Mouse (Mus musculus) MEL (cell line): ENCODE measurements around the gene Cd164l2. TPM values are rescaled to one million over a fixed set of nuclear protein-coding genes. Genes with fewer than 3 reads are reported as not detected.

Source experiments
- DNase-seq: peaks from one replicate; pipeline ENCODE4 v3.0.0; 2011; ENCODE audit warnings: low read depth, low spot score
- H3K27ac ChIP-seq: 2 replicates; pipeline ENCODE4 v1.5.1; 2012; ENCODE audit warnings: low read depth, mild to moderate bottlenecking, control low read depth, low read length, moderate library complexity; ENCODE audit not compliant: control insufficient read depth
- H3K27me3 ChIP-seq, 2 experiments: fragments of 150-350 bp in 1 of 2; sonication (generic) in 1 of 2; 2 replicates each; pipeline ENCODE4 v1.6.1; 2012; ENCODE audit warnings: low read length in 2 of 2, mild to moderate bottlenecking in 2 of 2, improper control_type of control experiment in 1 of 2, moderate library complexity in 1 of 2; ENCODE audit not compliant: insufficient read depth in 2 of 2, control insufficient read depth in 1 of 2
- H3K36me3 ChIP-seq, 2 experiments: 2 replicates each; pipeline ENCODE4 v1.6.1; 2012 to 2014; ENCODE audit warnings: low read length in 2 of 2, improper control_type of control experiment in 1 of 2, inconsistent platforms in 1 of 2, mild to moderate bottlenecking in 1 of 2; ENCODE audit not compliant: insufficient read depth in 2 of 2, control insufficient read depth in 1 of 2
- H3K4me1 ChIP-seq, 2 experiments: fragments of 150-350 bp in 1 of 2; sonication (generic) in 1 of 2; 2 replicates each; pipeline ENCODE4 v1.6.1; 2012; ENCODE audit warnings: low read length in 2 of 2, improper control_type of control experiment in 1 of 2, mild to moderate bottlenecking in 1 of 2; ENCODE audit not compliant: insufficient read depth in 2 of 2, control insufficient read depth in 1 of 2
- H3K4me3 ChIP-seq, 2 experiments: fragments of 150-350 bp in 1 of 2; sonication (generic) in 1 of 2; 2 replicates each; pipeline ENCODE4 v1.5.1; 2012; ENCODE audit warnings: low read depth in 2 of 2, low read length in 2 of 2, mild to moderate bottlenecking in 2 of 2, moderate library complexity in 2 of 2, control low read depth in 1 of 2, improper control_type of control experiment in 1 of 2; ENCODE audit not compliant: control insufficient read depth in 1 of 2, insufficient read depth in 1 of 2
- H3K79me2 ChIP-seq: 2 replicates; pipeline ENCODE4 v1.6.1; 2012; ENCODE audit warnings: mild to moderate bottlenecking, low read length, moderate library complexity; ENCODE audit not compliant: control insufficient read depth, poor library complexity, insufficient read depth
- H3K9ac ChIP-seq: 2 replicates; pipeline ENCODE4 v1.6.1; 2012; ENCODE audit warnings: low read depth, mild to moderate bottlenecking, control low read depth, low read length, moderate library complexity; ENCODE audit not compliant: control insufficient read depth, poor library complexity, severe bottlenecking
- H3K9me3 ChIP-seq: fragments of 150-350 bp; sonication (generic); replicated peaks from 2 replicates; pipeline ENCODE4 v1.6.1; 2012; ENCODE audit warnings: mild to moderate bottlenecking, low read length, improper control_type of control experiment, moderate library complexity; ENCODE audit not compliant: insufficient read depth
- CHD2 ChIP-seq: IDR thresholded peaks from 2 replicates; pipeline ENCODE4 v1.6.1; 2011; ENCODE audit warnings: low read length, improper control_type of control experiment
- CTCF ChIP-seq, 3 experiments: IDR thresholded peaks in 2 of 3; conservative IDR thresholded peaks in 1 of 3; 2 replicates each; pipeline ENCODE4 v1.5.1; 2011 to 2012; ENCODE audit warnings: low read length in 3 of 3, low read depth in 2 of 3, mild to moderate bottlenecking in 2 of 3, improper control_type of control experiment in 1 of 3, inconsistent platforms in 1 of 3, mixed read lengths in 1 of 3, moderate library complexity in 1 of 3; ENCODE audit not compliant: control insufficient read depth in 1 of 3, insufficient read depth in 1 of 3, poor library complexity in 1 of 3, severe bottlenecking in 1 of 3
- KAT2A ChIP-seq: conservative IDR thresholded peaks from 2 replicates; pipeline ENCODE4 v1.6.1; 2012; ENCODE audit warnings: low read depth, low read length, improper control_type of control experiment, inconsistent platforms
- MAFK ChIP-seq: IDR thresholded peaks from 2 replicates; pipeline ENCODE4 v1.6.1; 2011; ENCODE audit warnings: low read depth, mild to moderate bottlenecking, low read length, improper control_type of control experiment, borderline replicate concordance
- MAX ChIP-seq: IDR thresholded peaks from 2 replicates; pipeline ENCODE4 v1.6.1; 2011; ENCODE audit warnings: low read length, improper control_type of control experiment
- MXI1 ChIP-seq: IDR thresholded peaks from 2 replicates; pipeline ENCODE4 v1.6.1; 2011; ENCODE audit warnings: mild to moderate bottlenecking, low read depth, low read length, improper control_type of control experiment
- MYC ChIP-seq: IDR thresholded peaks from 2 replicates; pipeline ENCODE4 v1.6.1; 2011; ENCODE audit warnings: low read depth, mild to moderate bottlenecking, low read length, improper control_type of control experiment, moderate library complexity
- NRF1 ChIP-seq: IDR thresholded peaks from 2 replicates; pipeline ENCODE4 v1.6.1; 2014; ENCODE audit warnings: low read depth, mild to moderate bottlenecking, inconsistent platforms, low read length, improper control_type of control experiment, moderate library complexity; ENCODE audit not compliant: poor library complexity, insufficient read depth, severe bottlenecking
- POLR2A ChIP-seq, 2 experiments: IDR thresholded peaks; 2 replicates each; pipeline ENCODE4 v1.6.1; 2011 to 2012; ENCODE audit warnings: low read length in 2 of 2, mild to moderate bottlenecking in 2 of 2, control low read depth in 1 of 2, improper control_type of control experiment in 1 of 2, low read depth in 1 of 2, moderate library complexity in 1 of 2; ENCODE audit not compliant: control insufficient read depth in 1 of 2, insufficient read depth in 1 of 2, poor library complexity in 1 of 2
- POLR2AphosphoS2 ChIP-seq: IDR thresholded peaks from 2 replicates; pipeline ENCODE4 v1.6.1; 2011; ENCODE audit warnings: low read length, improper control_type of control experiment
- POLR2AphosphoS5 ChIP-seq: IDR thresholded peaks from 2 replicates; pipeline ENCODE4 v1.6.1; 2012; ENCODE audit warnings: low read depth, borderline replicate concordance, mild to moderate bottlenecking, inconsistent platforms, low read length, moderate library complexity, mixed read lengths
- RAD21 ChIP-seq: IDR thresholded peaks from 2 replicates; pipeline ENCODE4 v1.6.1; 2011; ENCODE audit warnings: mild to moderate bottlenecking, low read depth, low read length, improper control_type of control experiment
- SIN3A ChIP-seq: IDR thresholded peaks from 2 replicates; pipeline ENCODE4 v1.6.1; 2012; ENCODE audit warnings: low read length, improper control_type of control experiment, inconsistent platforms
- SMC3 ChIP-seq: IDR thresholded peaks from 2 replicates; pipeline ENCODE4 v1.6.1; 2011; ENCODE audit warnings: low read depth, low read length, improper control_type of control experiment
- TBP ChIP-seq: IDR thresholded peaks from 2 replicates; pipeline ENCODE4 v1.8.0; 2011; ENCODE audit warnings: low read depth, low read length, improper control_type of control experiment
- TCF12 ChIP-seq: IDR thresholded peaks from 2 replicates; pipeline ENCODE4 v1.6.1; 2014; ENCODE audit warnings: low read depth, mild to moderate bottlenecking, inconsistent platforms, low read length, improper control_type of control experiment, moderate library complexity
- UBTF ChIP-seq: IDR thresholded peaks from 2 replicates; pipeline ENCODE4 v1.6.1; 2012; ENCODE audit warnings: low read depth, mild to moderate bottlenecking, inconsistent platforms, low read length, improper control_type of control experiment, moderate library complexity, borderline replicate concordance; ENCODE audit not compliant: insufficient read depth
- USF1 ChIP-seq: IDR thresholded peaks from 2 replicates; pipeline ENCODE4 v1.6.1; 2014; ENCODE audit warnings: low read depth, mild to moderate bottlenecking, inconsistent platforms, low read length, improper control_type of control experiment, moderate library complexity
- USF2 ChIP-seq, 2 experiments: IDR thresholded peaks; 2 replicates each; pipeline ENCODE4 v1.6.1; 2011 to 2012; ENCODE audit warnings: improper control_type of control experiment in 2 of 2, low read length in 2 of 2, borderline replicate concordance in 1 of 2, inconsistent platforms in 1 of 2, low read depth in 1 of 2, mild to moderate bottlenecking in 1 of 2; ENCODE audit not compliant: insufficient read depth in 1 of 2
- ZC3H11A ChIP-seq: IDR thresholded peaks from 2 replicates; pipeline ENCODE4 v1.6.1; 2012; ENCODE audit warnings: low read depth, mild to moderate bottlenecking, inconsistent platforms, low read length, improper control_type of control experiment
- ZNF384 ChIP-seq: IDR thresholded peaks from 2 replicates; pipeline ENCODE4 v1.6.1; 2012; ENCODE audit warnings: low read depth, mild to moderate bottlenecking, inconsistent platforms, low read length, improper control_type of control experiment
- polyA plus RNA-seq, 2 experiments: library from polyadenylated mRNA; stranded (reverse) in 1 of 2; unstranded in 1 of 2; fragments of >175 nt in 1 of 2; fragments of >200 nt in 1 of 2; gene quantifications; 2 replicates each; pipeline versions ENCODE4 v1.2.1 to v1.2.4; 2012; ENCODE audit warnings: low replicate concordance in 2 of 2, low read depth in 1 of 2; ENCODE audit not compliant: insufficient read length in 2 of 2, insufficient read depth in 1 of 2, missing spikeins in 1 of 2
- total RNA-seq: library from RNA; depleted of rRNA; stranded (reverse); fragments of 300-350 nt; gene quantifications from 2 replicates; pipeline ENCODE4 v1.2.3, GENCODE M21; 2012

Gene Cd164l2
- total and polyA plus RNA-seq, 3 experiments, result not detected

GRCm38 (mm10) chr4:133213661-133214060 lies 1.7 kb downstream of the Cd164l2 start:
- Histone ChIP-seq H3K27ac (no peak overlapping the region), H3K36me3 (peaks cover 0 to 8% of the 10 kb centered on the region in 2 experiments; a peak in 2 of 4 replicates), H3K27me3 (no peaks in the 10 kb centered on the region), H3K79me2 (no peaks in the 10 kb centered on the region), H3K4me1 (peaks cover 5 to 21% of the 10 kb centered on the region in 2 experiments), H3K4me3 (no peak overlapping the region), H3K9ac (no peak overlapping the region), H3K9me3 (no peaks in the 10 kb centered on the region)
- no peak for DNase-seq
- TF ChIP-seq UBTF (no peak), TCF12 (no peak), KAT2A (no peak), POLR2A (IDR thresholded peaks at IDR 0.05; ENCODE audit: control insufficient read depth in 1 of 2, insufficient read depth in 1 of 2, low read depth in 1 of 2, low read length in 2 of 2, poor library complexity in 1 of 2) (no peak), POLR2AphosphoS2 (no peak), NRF1 (no peak)

- DNase-seq, result peak; percentile 75
- peaks cover 0 to 14% of the 10 kb centered on the region in 2 experiments; a peak in 2 of 4 replicates for H3K36me3 ChIP-seq
- no peak overlapping the region for H3K27ac ChIP-seq
- H3K9ac ChIP-seq, result no peak overlapping the region
- TF ChIP-seq CTCF (IDR thresholded peaks at IDR 0.05 in 2 of 3, conservative IDR thresholded peaks at IDR 0.05 in 1 of 3; ENCODE audit: control insufficient read depth in 1 of 3, insufficient read depth in 1 of 3, low read depth in 2 of 3, low read length in 3 of 3, poor library complexity in 1 of 3, severe bottlenecking in 1 of 3), result peak; percentile 83 to 97 (median 87)
- TF ChIP-seq MXI1, result peak; percentile 49; the same call in 1 of the 2 replicates
- peak; percentile 71 for TF ChIP-seq MAX
- TF ChIP-seq TCF12, result no peak
- TF ChIP-seq USF2 (IDR thresholded peaks at IDR 0.05; ENCODE audit: borderline replicate concordance in 1 of 2, insufficient read depth in 1 of 2, low read depth in 1 of 2, low read length in 2 of 2), result no peak
- no peak for TF ChIP-seq POLR2AphosphoS5
- no peak for TF ChIP-seq CHD2
- TF ChIP-seq ZNF384, result peak; percentile 92
- TF ChIP-seq MAFK, result no peak
- TF ChIP-seq ZC3H11A, result peak; percentile 61
- no peak for TF ChIP-seq POLR2AphosphoS2
- TF ChIP-seq RAD21, result peak; percentile 61
- TF ChIP-seq MYC, result peak; percentile 36; the same call in 1 of the 2 replicates
- TF ChIP-seq USF1, result peak; percentile 67
- peak; percentile 90 for TF ChIP-seq SMC3
- no peak for TF ChIP-seq TBP
- 0 out of 2 replicates have a peak, but pooled peaks have one; percentile 31 for TF ChIP-seq SIN3A
- TF ChIP-seq, all 39 proteins: peak for 10
- peak overlapping the region; percentile 7 to 30; a peak in 1 of 4 replicates for H3K4me3 ChIP-seq
- H3K4me1 ChIP-seq, result peaks cover 10 to 24% of the 10 kb centered on the region in 2 experiments
- no peaks in the 10 kb centered on the region for H3K9me3 ChIP-seq
- H3K79me2 ChIP-seq, result no peaks in the 10 kb centered on the region
- no peaks in the 10 kb centered on the region for H3K27me3 ChIP-seq
These were observed 5.7 kb downstream of the Cd164l2 start for GRCm38 (mm10) chr4:133217641-133218040.
